Mouse (Mus musculus) intestine, postnatal 0 days (tissue): ENCODE measurements at regions not wholly inside any gene's neighbourhood (a gene's known extent, or its start where the extent isn't known, plus 50 kb on each side); places are given as distances from the start of the nearest gene placed in this dataset.

ENCODE experiments used
- ATAC-seq: fragments of 200-750 bp; cut with Nextera tagmentation; 2 replicates; pipeline ENCODE4 v1.8.0; 2017; ENCODE audit warnings: mild to moderate bottlenecking, moderate TSS enrichment, moderate library complexity
- H3K27ac ChIP-seq: fragments of 300-500 bp; sonication (generic); 2 replicates; pipeline ENCODE4 v1.5.1; 2014; ENCODE audit warnings: mild to moderate bottlenecking, low read depth, low read length, moderate library complexity
- H3K27me3 ChIP-seq: fragments of 300-500 bp; sonication (generic); replicated peaks from 2 replicates; pipeline ENCODE4 v1.6.1; 2014; ENCODE audit warnings: low read length, mixed read lengths; ENCODE audit not compliant: control insufficient read depth, insufficient read depth
- H3K36me3 ChIP-seq: fragments of 300-500 bp; sonication (generic); 2 replicates; pipeline ENCODE4 v1.6.1; 2014; ENCODE audit warnings: mild to moderate bottlenecking, moderate library complexity; ENCODE audit not compliant: control insufficient read depth, insufficient read depth
- H3K4me1 ChIP-seq: fragments of 300-500 bp; sonication (generic); replicated peaks from 2 replicates; pipeline ENCODE4 v1.6.1; 2014; ENCODE audit warnings: antibody characterized with exemption, low read length, mixed read lengths; ENCODE audit not compliant: control insufficient read depth, insufficient read depth
- H3K4me2 ChIP-seq: fragments of 300-500 bp; sonication (generic); replicated peaks from 2 replicates; pipeline ENCODE4 v1.6.1; 2014; ENCODE audit warnings: low read depth, mild to moderate bottlenecking, moderate library complexity
- H3K4me3 ChIP-seq: fragments of 300-500 bp; sonication (generic); 2 replicates; pipeline ENCODE4 v1.5.1; 2014; ENCODE audit warnings: low read depth, low read length
- H3K9ac ChIP-seq: fragments of 300-500 bp; sonication (generic); 2 replicates; pipeline ENCODE4 v1.6.1; 2014; ENCODE audit warnings: mild to moderate bottlenecking, low read depth, low read length
- H3K9me3 ChIP-seq: fragments of 300-500 bp; sonication (generic); 2 replicates; pipeline ENCODE4 v1.6.1; 2016; ENCODE audit warnings: mixed run types; ENCODE audit not compliant: control insufficient read depth
- CTCF ChIP-seq: sonication (generic); IDR thresholded peaks from 2 replicates; pipeline ENCODE4 v1.5.1; 2016; ENCODE audit warnings: low read depth, mild to moderate bottlenecking, control low read depth, antibody characterized with exemption, moderate library complexity
- WGBS: fragments of 180-500 bp; shearing (Covaris S2); extraction: QIAGEN DNeasy Blood & Tissue Kit; methylation state at CpG from one replicate; pipeline ENCODE4 v1.1.7; 2014; 5-methylcytosine and 5-hydroxymethylcytosine counted together

DNA sequence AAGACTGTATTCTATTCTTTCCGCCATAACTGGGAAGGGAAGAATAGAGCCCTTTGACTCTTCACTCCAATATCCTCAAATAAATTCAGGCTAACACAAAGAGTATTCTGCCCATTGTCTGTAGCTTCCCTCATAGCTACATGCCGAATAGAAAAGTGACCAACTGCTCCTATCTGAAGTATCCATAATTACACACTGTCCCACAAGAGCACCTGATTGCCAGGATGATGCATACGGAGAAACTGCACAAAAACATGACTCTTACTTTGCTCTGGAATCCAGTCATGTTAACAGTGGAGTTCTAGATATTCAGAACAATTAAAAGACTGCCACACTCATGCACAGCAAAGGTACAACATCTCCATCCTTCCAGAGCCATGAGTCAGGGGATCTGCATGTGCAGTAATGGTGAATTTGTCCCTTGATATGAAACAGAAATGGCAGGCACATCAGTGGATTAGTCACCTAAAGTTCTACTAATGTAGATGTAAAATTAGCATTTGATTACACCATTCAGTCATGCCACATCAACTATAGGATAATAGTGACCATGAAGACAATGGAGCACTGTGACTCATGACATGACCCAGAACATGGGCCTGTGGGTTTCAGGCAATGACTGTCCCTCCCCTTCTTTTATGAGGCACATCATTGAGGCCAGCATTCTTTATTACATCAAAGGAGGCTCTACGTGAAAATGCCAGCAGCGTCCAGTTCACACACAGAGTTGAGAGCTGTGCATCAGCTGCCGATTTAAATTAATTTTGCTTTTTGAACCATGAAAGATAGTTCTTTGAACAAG, 133.6 kb upstream of the 1700066M21Rik start:
- WGBS, result 81% methylated on average over 6 of the region's 6 CpGs
- no peak overlapping the region for H3K4me2 ChIP-seq
- H3K27ac ChIP-seq, result no peak overlapping the region
- no peaks in the 10 kb centered on the region for H3K9me3 ChIP-seq
- no peak overlapping the region for H3K9ac ChIP-seq
- no peaks in the 10 kb centered on the region for H3K36me3 ChIP-seq
- no peak for TF ChIP-seq CTCF
- no peaks in the 10 kb centered on the region for H3K27me3 ChIP-seq
- ATAC-seq, result no peak
- H3K4me1 ChIP-seq, result no peaks in the 10 kb centered on the region
- H3K4me3 ChIP-seq, result no peak overlapping the region

GRCm38 (mm10) chr1:57259626-57260025, 117.8 kb upstream of the 1700066M21Rik start:
- Histone ChIP-seq H3K4me3 (no peak overlapping the region), H3K9ac (no peak overlapping the region), H3K9me3 (no peaks in the 10 kb centered on the region), H3K27me3 (no peaks in the 10 kb centered on the region), H3K36me3 (no peaks in the 10 kb centered on the region), H3K4me2 (no peak overlapping the region), H3K27ac (no peak overlapping the region), H3K4me1 (no peaks in the 10 kb centered on the region)
- no peak for ATAC-seq
- no peak for TF ChIP-seq CTCF
- 57% methylated on average over 7 of the region's 7 CpGs for WGBS

GRCm38 (mm10) chr1:57265012-57265760, 112.2 kb upstream of the 1700066M21Rik start:
- 47% methylated on average over 12 of the region's 12 CpGs for WGBS
- Histone ChIP-seq H3K4me1 (0 out of 2 replicates have a peak, but pooled peaks cover 2% of the 10 kb centered on the region), H3K27ac (no peak overlapping the region), H3K36me3 (no peaks in the 10 kb centered on the region), H3K9ac (no peak overlapping the region), H3K9me3 (no peaks in the 10 kb centered on the region), H3K4me2 (no peak overlapping the region), H3K27me3 (no peaks in the 10 kb centered on the region), H3K4me3 (no peak overlapping the region)
- no peak for TF ChIP-seq CTCF
- no peak for ATAC-seq

DNA sequence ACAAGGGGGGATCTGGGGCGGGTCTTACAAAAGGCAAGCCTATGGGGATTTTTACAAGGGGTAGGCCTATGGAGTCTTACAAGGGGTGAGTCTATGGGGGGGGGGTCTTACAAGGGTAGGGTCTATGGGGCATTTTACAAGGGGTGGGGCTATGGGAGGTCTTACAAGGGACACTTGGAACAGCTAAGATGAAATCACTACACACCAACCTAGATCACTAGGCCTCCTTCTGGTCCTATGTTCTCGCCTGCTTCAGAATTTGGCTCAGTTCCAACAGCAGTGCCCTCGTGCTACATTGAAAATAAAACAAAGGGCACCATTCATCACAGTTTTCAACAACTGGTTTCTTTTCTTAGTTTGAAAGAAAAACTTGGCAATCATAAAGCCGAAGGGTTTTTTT, 110.7 kb upstream of the 1700066M21Rik start:
- no peak overlapping the region for H3K27ac ChIP-seq
- no peak for TF ChIP-seq CTCF
- H3K36me3 ChIP-seq, result no peaks in the 10 kb centered on the region
- H3K9me3 ChIP-seq, result no peaks in the 10 kb centered on the region
- H3K4me1 ChIP-seq, result 0 out of 2 replicates have a peak, but pooled peaks cover 2% of the 10 kb centered on the region
- 47% methylated on average over 4 of the region's 4 CpGs for WGBS
- H3K4me2 ChIP-seq, result no peak overlapping the region
- no peaks in the 10 kb centered on the region for H3K27me3 ChIP-seq
- ATAC-seq, result no peak
- H3K4me3 ChIP-seq, result no peak overlapping the region
- H3K9ac ChIP-seq, result no peak overlapping the region

GRCm38 (mm10) chr1:57267851-57268250, 109.6 kb upstream of the 1700066M21Rik start:
- H3K9me3 ChIP-seq, result no peaks in the 10 kb centered on the region
- H3K27me3 ChIP-seq, result no peaks in the 10 kb centered on the region
- H3K4me2 ChIP-seq, result no peak overlapping the region
- ATAC-seq, result no peak
- no peaks in the 10 kb centered on the region for H3K36me3 ChIP-seq
- H3K9ac ChIP-seq, result no peak overlapping the region
- TF ChIP-seq CTCF, result no peak
- 18% methylated on average over 2 of the region's 2 CpGs for WGBS
- 0 out of 2 replicates have a peak, but pooled peaks cover 2% of the 10 kb centered on the region for H3K4me1 ChIP-seq
- H3K27ac ChIP-seq, result no peak overlapping the region
- no peak overlapping the region for H3K4me3 ChIP-seq

DNA sequence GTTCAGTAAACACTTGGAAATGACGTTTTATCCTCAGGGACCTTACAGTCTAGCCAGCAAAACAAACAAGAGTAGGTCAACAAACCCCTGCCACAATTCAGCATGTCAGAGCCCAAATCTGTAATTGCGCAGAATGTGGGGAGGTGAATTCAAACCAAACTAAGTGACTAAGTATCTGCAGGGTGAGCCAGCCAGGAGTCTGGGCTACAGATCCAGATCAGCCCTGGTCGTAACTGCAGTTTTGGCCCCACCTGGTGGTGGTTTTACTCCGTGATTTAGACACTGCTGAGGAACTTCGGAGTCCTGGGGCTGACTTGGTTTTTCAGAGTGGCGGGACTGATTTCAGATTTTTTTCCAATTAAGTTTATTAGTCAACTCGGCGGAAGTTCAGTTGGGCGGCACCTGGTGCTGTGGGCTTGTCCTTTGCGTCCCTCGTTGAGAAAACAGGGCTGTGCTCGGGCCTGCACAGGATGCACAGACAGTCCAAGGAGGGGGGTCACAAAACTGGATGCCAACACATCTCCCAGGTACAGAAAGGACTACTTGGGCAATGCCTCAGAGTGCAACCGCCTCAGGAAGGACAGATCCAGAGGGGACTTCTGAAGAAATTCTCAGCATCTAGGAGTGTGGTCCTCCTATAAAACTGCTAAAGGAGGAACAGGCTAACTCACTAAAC, 107.6 kb upstream of the 1700066M21Rik start:
- Histone ChIP-seq H3K27ac (no peak overlapping the region), H3K36me3 (no peaks in the 10 kb centered on the region), H3K9me3 (no peaks in the 10 kb centered on the region), H3K4me3 (no peak overlapping the region), H3K4me1 (0 out of 2 replicates have a peak, but pooled peaks cover 2% of the 10 kb centered on the region), H3K9ac (no peak overlapping the region), H3K4me2 (no peak overlapping the region), H3K27me3 (no peaks in the 10 kb centered on the region)
- no peak for ATAC-seq
- TF ChIP-seq CTCF, result peak; percentile 77
- WGBS, result 43% methylated on average over 13 of the region's 13 CpGs
